Mouse (Mus musculus) kidney, adult 2 months (tissue): ENCODE results near the gene Mettl25.

Experiments
- CTCF ChIP-seq: fragments of 200-500 bp; conservative IDR thresholded peaks from 2 replicates; pipeline ENCODE4 v1.5.1; 2011; ENCODE audit warnings: low read depth, mild to moderate bottlenecking, control low read depth, low read length, moderate library complexity, mixed read lengths; ENCODE audit not compliant: insufficient read depth, insufficient read length
- POLR2A ChIP-seq: fragments of 200-500 bp; IDR thresholded peaks from one replicate; pipeline ENCODE4 v1.6.1; 2011; ENCODE audit warnings: low read depth, low read length, control low read depth

DNA sequence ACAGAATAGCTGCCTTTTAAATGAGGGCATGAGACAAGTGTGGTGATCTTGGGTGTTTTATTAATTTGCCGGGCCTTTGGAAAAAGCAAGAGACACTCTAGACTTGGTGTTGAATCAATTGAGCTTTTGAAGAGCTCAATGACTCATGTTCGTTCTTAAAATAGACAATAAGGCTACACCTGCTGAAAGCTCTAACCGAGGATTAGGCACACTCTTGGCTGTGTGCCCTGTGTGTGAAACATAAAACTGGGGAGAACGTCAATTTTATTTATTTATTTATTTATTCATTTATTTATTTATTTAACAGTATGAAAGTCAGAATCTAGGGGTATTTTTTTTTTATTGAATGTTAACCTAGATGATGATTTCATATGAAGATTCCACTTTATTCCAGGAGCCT, 10.0 kb upstream of the Mettl25 start:
- TF ChIP-seq POLR2A: no peak
- no peak for TF ChIP-seq CTCF
